Mouse (Mus musculus) left cerebral cortex, adult 2 months (tissue): Measurements from ENCODE around the gene Dars. TPM values are rescaled to one million over a fixed set of nuclear protein-coding genes. Genes with fewer than 3 reads are reported as not detected.

Experiments used
- DNase-seq, 2 experiments: peaks; one replicate each; pipeline ENCODE4 v3.0.0; 2021 to 2022; ENCODE audit warnings: low spot score in 2 of 2, mixed read lengths in 1 of 2; ENCODE audit errors: extremely low spot score in 1 of 2
- H3K27ac ChIP-seq: fragments of 200-600 bp; 2 replicates; pipeline ENCODE4 v1.8.1; 2022
- H3K4me3 ChIP-seq: fragments of 200-600 bp; 2 replicates; pipeline ENCODE4 v1.8.1; 2022
- CTCF ChIP-seq: fragments of 200-600 bp; IDR thresholded peaks from 2 replicates; pipeline ENCODE4 v1.8.1; 2022; ENCODE audit warnings: antibody characterized with exemption, mild to moderate bottlenecking, moderate library complexity
- intact Hi-C: fragments of 180-260 bp; cut with DNase I; formaldehyde crosslinking; loops from one replicate; pipeline ENCODE4 v1.15.1; 2025
- total RNA-seq, 2 experiments: library from RNA; stranded (reverse); gene quantifications; 2 replicates each; pipeline ENCODE4 v1.2.3; 2021

Dars gene
- total RNA-seq, 2 experiments from 2014 or later: 48.9 to 49.6 TPM

DNA sequence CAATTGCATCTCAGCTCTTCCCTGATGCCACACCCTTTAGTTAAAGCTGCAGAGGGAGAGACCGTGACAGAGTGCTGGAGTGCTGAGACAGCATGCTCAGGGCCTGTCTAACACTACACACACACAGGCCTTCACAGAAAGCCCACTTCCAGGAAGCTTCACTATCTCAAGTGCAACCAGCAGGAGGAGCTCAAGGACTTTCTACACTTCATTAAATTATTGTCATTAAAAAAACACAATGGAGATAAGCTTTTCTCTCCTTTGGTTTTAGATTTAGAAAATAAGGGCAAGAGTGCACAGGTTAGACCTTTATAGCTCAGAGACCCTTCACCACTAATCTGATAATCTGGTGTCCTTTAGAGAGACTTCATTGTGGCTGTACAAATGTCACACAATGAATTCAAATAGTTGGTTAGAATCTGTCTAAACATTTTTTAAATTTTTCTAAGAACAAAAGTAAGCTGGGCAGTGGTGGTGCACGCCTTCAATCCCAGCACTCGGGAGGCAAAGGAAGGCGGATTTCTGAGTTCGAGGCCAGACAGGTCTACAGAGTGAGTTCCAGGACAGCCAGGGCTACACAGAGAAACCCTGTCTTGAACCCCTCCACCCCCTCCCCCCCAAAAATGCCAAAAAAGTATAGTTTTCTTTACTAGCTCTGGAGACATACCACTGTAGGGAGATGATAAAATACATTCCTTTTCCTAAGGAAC lies 48.3 kb downstream of the Dars start:
- H3K27ac ChIP-seq: no peak overlapping the region
- DNase-seq: peak; percentile 30 to 48
- TF ChIP-seq CTCF: peak; percentile 77
- intact Hi-C loops: loop anchor here (1.0 to 2.0 kb wide), 2 partner anchors 455 to 464 kb away; no protein-coding TSS in a partner anchor
- H3K4me3 ChIP-seq: no peak overlapping the region

DNA sequence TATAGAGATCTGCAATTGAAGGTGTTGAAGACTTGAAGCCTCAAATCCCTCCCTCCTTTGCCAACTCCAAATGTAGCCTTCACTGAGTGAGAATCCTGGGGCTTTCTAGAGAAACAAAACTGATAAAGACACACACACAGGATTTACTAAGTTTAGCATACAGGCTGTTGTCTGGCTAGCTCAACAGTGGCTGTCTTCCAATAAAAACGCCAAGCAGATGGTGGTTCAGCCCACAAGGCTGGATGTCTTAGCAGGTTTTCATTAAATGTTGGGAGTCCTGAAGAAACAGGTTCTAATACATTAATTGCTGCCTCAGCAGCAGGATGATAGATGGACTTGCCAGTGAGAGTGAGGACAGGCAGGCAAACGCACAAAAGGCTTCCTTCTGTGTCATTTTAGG lies 56.6 kb downstream of the Dars start:
- Histone ChIP-seq H3K4me3 (no peak overlapping the region), H3K27ac (no peak overlapping the region)
- intact Hi-C loops: no loop called here
- no peak for TF ChIP-seq CTCF
- DNase-seq: peak in 1 of 2 experiments; percentile 30

DNA sequence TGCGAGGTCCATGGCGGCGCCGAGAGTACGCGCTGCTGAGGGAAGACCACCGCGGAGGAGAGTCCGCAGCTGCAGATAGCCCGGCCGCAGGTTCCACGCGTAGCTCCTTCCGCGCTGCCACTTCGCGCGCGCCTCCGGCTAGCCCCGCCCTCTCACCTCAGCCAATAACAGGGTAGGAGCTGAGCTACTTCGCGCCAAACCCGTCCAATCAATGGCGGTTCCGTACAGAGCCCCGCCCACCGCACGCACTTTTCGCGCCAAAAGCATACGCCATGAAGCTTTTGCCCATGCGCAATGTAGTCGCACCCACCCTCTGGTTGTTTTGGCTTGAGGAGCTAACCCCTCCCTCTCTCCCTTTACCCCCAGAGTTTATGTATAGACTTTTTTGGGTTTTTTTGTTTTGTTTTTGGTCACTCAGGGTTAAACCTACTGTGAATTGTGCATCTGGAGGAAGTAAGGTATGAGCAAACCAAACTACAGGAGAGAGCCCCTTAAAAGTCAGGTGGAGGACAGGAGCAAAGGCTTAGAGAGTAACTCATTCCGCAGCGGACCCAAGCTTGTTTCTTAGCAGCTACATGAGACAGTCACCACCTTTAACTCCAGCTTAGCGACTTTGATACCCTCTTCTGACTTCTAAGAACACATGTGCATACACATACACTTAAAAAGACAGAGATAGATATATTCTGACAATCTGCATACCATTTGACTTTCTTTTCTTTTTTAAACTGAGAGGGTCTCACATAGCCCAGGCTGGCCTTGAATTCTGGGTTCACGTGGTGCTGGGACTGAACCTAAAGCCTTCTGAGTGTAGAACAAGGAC lies 57.4 kb downstream of the Dars start, which contains the start of gene Mcm6:
Mcm6 (minus strand) TSS at position 111 of the 823 bp plus-strand sequence.
- Histone ChIP-seq H3K27ac (no peak within 1 kb of the TSS), H3K4me3 (peak within 1 kb of the TSS; percentile 69)
- intact Hi-C loops: no loop called here
- DNase-seq: peak; percentile 89 to 91
- no peak for TF ChIP-seq CTCF

DNA sequence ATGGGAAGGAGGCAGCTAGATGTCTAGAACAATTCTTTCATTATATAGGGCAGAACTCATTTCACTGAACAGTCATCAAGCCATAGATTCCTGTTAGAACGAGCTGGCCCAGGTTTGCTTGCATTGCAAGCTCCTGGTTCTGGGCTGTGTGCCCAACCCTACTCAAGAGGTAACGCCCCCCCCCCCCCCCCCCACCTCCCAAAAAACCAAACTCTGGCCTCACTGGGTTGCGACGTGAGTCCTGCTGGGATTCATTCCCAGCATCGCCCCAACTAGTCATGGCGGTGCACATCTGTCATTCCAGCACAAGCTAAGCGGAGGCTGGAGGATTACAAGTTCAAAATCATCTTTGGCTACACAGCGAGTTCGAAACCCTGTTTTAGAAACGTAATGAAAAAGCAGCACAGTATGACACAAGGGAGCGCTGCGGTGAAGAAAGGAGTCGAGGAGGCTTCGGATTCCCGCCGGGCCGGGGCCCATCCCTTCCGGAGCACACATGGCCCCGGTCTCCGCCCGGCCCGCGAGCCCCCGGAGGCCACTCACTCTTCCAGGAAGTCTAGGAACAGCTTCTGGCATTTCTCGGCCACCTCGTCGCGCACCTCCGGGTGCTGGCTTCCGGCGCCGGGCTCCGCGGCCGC lies 58.1 kb downstream of the Dars start:
- H3K27ac ChIP-seq: no peak overlapping the region
- DNase-seq: no peak
- peak overlapping the region; percentile 69 for H3K4me3 ChIP-seq
- intact Hi-C loops: no loop called here
- TF ChIP-seq CTCF: no peak

DNA sequence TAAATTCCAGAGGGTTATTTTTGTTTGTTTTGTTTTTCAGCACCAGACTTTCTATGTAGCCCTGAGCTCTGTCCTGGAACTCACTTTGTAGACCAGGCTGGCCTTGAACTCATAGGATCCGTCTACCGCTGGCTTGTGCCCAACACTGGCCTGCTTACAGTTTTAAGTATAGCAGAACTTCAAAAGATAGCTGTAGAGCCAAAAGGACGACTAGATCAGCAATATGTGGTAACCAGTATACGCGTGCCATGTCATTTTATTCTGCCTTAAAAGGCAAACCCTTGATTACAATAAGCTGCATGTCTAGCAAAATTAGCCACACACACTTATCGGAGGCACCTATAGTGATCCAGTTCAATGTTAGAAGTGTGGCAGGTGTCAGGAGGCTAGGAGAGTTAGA lies 58.9 kb downstream of the Dars start:
- no peak for DNase-seq
- H3K27ac ChIP-seq: no peak overlapping the region
- H3K4me3 ChIP-seq: no peak overlapping the region
- intact Hi-C loops: no loop called here
- TF ChIP-seq CTCF: no peak

DNA sequence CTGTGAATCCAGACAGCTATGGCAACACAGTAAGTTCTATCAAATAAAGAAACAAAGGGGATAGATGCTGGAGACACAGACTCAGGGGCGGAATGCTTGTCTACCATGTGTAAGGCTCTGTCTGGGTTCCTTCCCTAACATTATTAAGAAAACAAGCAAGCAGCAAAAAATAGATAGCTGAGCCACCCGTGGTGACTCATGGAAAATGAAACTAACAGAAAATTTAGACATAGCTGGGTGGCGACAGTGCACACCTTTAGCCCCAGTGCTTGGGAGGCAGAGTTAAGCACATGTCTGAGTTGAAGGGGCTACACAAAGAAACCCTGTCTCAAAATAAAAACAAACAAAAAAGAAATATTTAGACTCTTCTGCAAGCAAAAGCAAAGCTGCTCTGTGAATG lies 59.7 kb downstream of the Dars start:
- no peak for TF ChIP-seq CTCF
- no peak for DNase-seq
- no peak overlapping the region for H3K27ac ChIP-seq
- no peak overlapping the region for H3K4me3 ChIP-seq
- intact Hi-C loops: no loop called here

DNA sequence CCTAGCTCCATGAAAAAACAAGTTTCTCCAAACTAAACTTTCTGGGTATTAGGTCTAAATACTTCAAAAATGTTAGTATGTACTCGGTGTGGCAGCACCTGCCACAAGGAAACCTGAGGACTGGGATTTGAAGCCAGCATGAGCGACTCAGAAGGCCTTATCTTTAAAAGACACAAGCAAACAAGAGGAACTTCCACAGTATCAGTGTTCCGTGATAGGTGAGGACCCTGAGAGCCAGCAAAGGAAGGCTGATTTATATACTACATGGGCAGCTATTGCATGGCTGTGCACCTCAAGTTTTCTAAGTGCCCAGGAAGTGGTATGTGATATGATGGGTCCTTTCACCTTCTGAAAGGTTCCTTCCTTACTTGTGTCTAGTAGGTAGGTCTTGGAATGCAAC lies 64.1 kb downstream of the Dars start:
- no peak for TF ChIP-seq CTCF
- DNase-seq: no peak
- Histone ChIP-seq H3K4me3 (no peak overlapping the region), H3K27ac (no peak overlapping the region)
- intact Hi-C loops: no loop called here

DNA sequence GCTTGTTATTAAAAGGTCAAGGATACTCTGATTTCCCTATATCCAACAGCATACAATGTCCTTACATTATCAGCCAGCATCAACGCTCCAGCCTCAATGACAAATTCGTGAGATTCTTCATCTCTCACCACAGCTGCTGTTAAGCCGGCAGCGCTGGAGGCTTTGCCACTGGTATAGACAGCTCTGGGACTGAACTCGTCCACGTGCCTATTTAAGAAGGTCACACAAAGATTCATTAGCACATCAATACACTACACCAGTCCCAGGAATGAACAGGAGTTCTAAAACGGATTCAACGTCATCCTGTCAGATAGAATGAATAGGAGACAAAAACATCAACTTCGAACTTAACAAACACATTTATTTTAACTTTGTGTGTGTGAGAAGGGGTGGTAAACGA lies 72.9 kb downstream of the Dars start:
- no peak for DNase-seq
- no peak for TF ChIP-seq CTCF
- Histone ChIP-seq H3K4me3 (no peak overlapping the region), H3K27ac (no peak overlapping the region)
- intact Hi-C loops: no loop called here

DNA sequence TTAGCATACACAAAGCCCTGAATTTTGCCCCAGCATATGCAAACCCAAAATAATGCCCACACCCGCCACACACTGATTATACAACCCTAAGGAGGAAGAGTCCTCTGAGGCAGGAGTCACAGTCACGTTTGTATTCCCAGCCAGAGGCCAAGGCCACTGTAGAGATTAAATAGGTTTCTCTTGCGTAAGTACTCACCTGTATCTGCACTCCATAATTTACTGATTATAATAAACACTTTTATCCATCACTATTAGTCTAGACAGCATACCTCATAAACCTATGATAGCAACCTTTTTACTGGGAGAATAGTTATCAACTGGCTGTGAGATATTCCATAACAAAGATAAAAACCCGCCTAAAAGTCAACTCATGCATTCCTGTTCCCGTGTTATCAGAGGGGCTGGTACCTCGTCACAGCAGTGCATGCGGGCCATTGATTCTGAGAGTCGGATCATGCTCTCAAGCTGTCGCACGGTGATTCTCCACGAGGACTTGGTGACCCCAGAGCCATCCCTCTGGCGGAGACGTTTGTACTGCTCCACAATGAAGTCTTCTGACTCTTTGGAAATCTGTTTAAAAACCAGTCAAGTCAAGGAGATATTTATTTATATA lies 79.4 kb downstream of the Dars start:
- intact Hi-C loops: no loop called here
- no peak overlapping the region for H3K4me3 ChIP-seq
- TF ChIP-seq CTCF: no peak

DNA sequence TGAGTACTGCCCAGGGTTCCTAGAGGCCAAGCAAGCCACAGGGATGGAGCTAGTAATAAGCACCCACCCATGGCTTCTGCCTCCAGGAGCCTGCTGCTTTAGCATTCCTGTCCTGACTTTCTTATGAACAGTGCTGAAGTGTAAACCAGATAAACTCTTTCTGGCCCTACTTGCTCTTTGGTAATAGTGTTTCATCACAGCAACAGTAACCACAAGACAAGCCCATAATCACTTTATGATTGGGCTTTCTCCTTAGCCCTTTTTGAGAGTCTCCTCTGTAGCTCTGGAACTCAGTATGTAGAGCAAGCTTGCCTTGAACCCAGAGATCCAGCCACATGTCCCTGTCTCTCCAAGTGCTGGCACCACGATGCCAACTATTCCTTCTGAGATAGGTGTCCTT lies 86.9 kb downstream of the Dars start:
- Histone ChIP-seq H3K27ac (no peak overlapping the region), H3K4me3 (no peak overlapping the region)
- DNase-seq: no peak
- intact Hi-C loops: no loop called here
- no peak for TF ChIP-seq CTCF

More for the DNA sequence above, 79.4 kb downstream of the Dars start:
- DNase-seq: no peak
- no peak overlapping the region for H3K27ac ChIP-seq

DNA sequence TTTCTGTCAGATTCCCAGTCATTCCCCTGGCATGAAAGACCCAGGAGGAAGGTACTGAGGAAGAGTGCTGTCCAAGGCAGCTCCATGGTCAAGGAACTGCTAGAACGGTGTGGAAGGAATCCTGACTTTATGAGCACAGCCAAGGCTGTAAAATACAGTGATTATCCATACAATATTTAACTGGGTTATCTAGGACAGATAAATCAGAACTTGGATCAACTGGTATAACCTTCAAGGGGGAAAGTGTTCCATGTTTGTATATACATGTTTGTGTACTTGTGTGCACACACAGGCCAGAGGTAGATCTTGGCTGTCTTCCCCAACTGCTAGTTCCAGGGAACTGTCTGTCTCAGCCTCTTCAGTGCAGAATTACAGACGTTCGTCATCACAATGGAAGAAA lies 89.0 kb downstream of the Dars start, which contains the start of gene Lct:
Lct (minus strand) TSS at position 101 of the 400 bp plus-strand sequence.
- no peak for DNase-seq
- Histone ChIP-seq H3K27ac (no peak within 1 kb of the TSS), H3K4me3 (no peak within 1 kb of the TSS)
- intact Hi-C loops: no loop called here
- TF ChIP-seq CTCF: no peak
